Mouse (Mus musculus) kidney, adult 2 months (tissue): ENCODE data around the gene Rpl19.

Experiments
- CTCF ChIP-seq: fragments of 200-500 bp; conservative IDR thresholded peaks from 2 replicates; pipeline ENCODE4 v1.5.1; 2011; ENCODE audit warnings: low read depth, mild to moderate bottlenecking, control low read depth, low read length, moderate library complexity, mixed read lengths; ENCODE audit not compliant: insufficient read depth, insufficient read length
- POLR2A ChIP-seq: fragments of 200-500 bp; IDR thresholded peaks from one replicate; pipeline ENCODE4 v1.6.1; 2011; ENCODE audit warnings: low read depth, low read length, control low read depth

- no peak for TF ChIP-seq CTCF
- no peak for TF ChIP-seq POLR2A
These were observed 21.2 kb downstream of the Rpl19 start for GRCm38 (mm10) chr11:98047745-98048144.
